Mouse (Mus musculus): ENCODE results near the gene Srf. TPM values are rescaled to one million over a fixed set of nuclear protein-coding genes. Genes with fewer than 3 reads are reported as not detected.

The Srf gene
- polyA plus RNA-seq, 1 experiment from 2014 or later = 6.0 TPM

Small RNAs within 50 kb of the gene (microRNA-seq; reads per million reads assigned to microRNA genes)
- not detected for gene Mir6976

Other genes starting within 250 kb of the Srf start
- 4.5 and 5.0 TPM in 2 replicates for gene Abcc10, start 227.8 kb downstream of the Srf start, polyA plus RNA-seq (2014; fragmentation: Nextera tagmentation; extraction: Ambion mirVana)
- gene Zfp318, start 172.4 kb downstream of the Srf start, polyA plus RNA-seq (2014; fragmentation: Nextera tagmentation; extraction: Ambion mirVana) = 14.0 and 14.8 TPM in 2 replicates
- 0.55 and 0.85 TPM in 2 replicates for gene Crip3, start 127.2 kb downstream of the Srf start, polyA plus RNA-seq (2014; fragmentation: Nextera tagmentation; extraction: Ambion mirVana)
- not detected in 2 replicates for gene Slc22a7, start 117.7 kb downstream of the Srf start, polyA plus RNA-seq (2014; fragmentation: Nextera tagmentation; extraction: Ambion mirVana)
- gene Ttbk1, start 68.5 kb downstream of the Srf start, polyA plus RNA-seq (2014; fragmentation: Nextera tagmentation; extraction: Ambion mirVana) = 2.1 and 2.6 TPM in 2 replicates
- gene Dnph1, start 59.5 kb downstream of the Srf start, polyA plus RNA-seq (2014; fragmentation: Nextera tagmentation; extraction: Ambion mirVana) = 71.7 and 77.2 TPM in 2 replicates
- 2.6 and 4.1 TPM in 2 replicates for gene Cul9, start 9.8 kb downstream of the Srf start, polyA plus RNA-seq (2014; fragmentation: Nextera tagmentation; extraction: Ambion mirVana)
- 16.7 and 19.5 TPM in 2 replicates for gene Ptk7, start 73.3 kb upstream of the Srf start, polyA plus RNA-seq (2014; fragmentation: Nextera tagmentation; extraction: Ambion mirVana)
- gene Klc4, start 89.8 kb upstream of the Srf start, polyA plus RNA-seq (2014; fragmentation: Nextera tagmentation; extraction: Ambion mirVana) = 26.6 and 29.8 TPM in 2 replicates
- 97.8 and 100 TPM in 2 replicates for gene Mrpl2, start 90.1 kb upstream of the Srf start, polyA plus RNA-seq (2014; fragmentation: Nextera tagmentation; extraction: Ambion mirVana)
- gene Cul7, start 94.2 kb upstream of the Srf start, polyA plus RNA-seq (2014; fragmentation: Nextera tagmentation; extraction: Ambion mirVana) = 26.2 and 26.8 TPM in 2 replicates
- 53.4 and 60.0 TPM in 2 replicates for gene Rrp36, start 118.2 kb upstream of the Srf start, polyA plus RNA-seq (2014; fragmentation: Nextera tagmentation; extraction: Ambion mirVana)
- 185 and 192 TPM in 2 replicates for gene Mea1, start 122.6 kb upstream of the Srf start, polyA plus RNA-seq (2014; fragmentation: Nextera tagmentation; extraction: Ambion mirVana)
- 103 and 109 TPM in 2 replicates for gene Klhdc3, start 124.7 kb upstream of the Srf start, polyA plus RNA-seq (2014; fragmentation: Nextera tagmentation; extraction: Ambion mirVana)
- gene Ppp2r5d, start 148.9 kb upstream of the Srf start, polyA plus RNA-seq (2014; fragmentation: Nextera tagmentation; extraction: Ambion mirVana) = 106 and 110 TPM in 2 replicates
- gene Pex6, start 155.3 kb upstream of the Srf start, polyA plus RNA-seq (2014; fragmentation: Nextera tagmentation; extraction: Ambion mirVana) = 12.8 and 16.5 TPM in 2 replicates
- 0.37 and 0.82 TPM in 2 replicates for gene Gnmt, start 173.0 kb upstream of the Srf start, polyA plus RNA-seq (2014; fragmentation: Nextera tagmentation; extraction: Ambion mirVana)
- gene Cnpy3, start 196.0 kb upstream of the Srf start, polyA plus RNA-seq (2014; fragmentation: Nextera tagmentation; extraction: Ambion mirVana) = 49.8 and 56.3 TPM in 2 replicates
- 0.48 and 0.70 TPM in 2 replicates for gene Ptcra, start 207.5 kb upstream of the Srf start, polyA plus RNA-seq (2014; fragmentation: Nextera tagmentation; extraction: Ambion mirVana)
- gene 2310039H08Rik, start 216.5 kb upstream of the Srf start, polyA plus RNA-seq (2014; fragmentation: Nextera tagmentation; extraction: Ambion mirVana) = 55.0 and 57.9 TPM in 2 replicates
- 170 and 179 TPM in 2 replicates for gene Rpl7l1, start 226.5 kb upstream of the Srf start, polyA plus RNA-seq (2014; fragmentation: Nextera tagmentation; extraction: Ambion mirVana)

Measured in midbrain, embryonic 11.5 days (tissue).